Mouse (Mus musculus) ES-Bruce4 (cell line): ENCODE measurements at regions not wholly inside any gene's neighbourhood (a gene's known extent, or its start where the extent isn't known, plus 50 kb on each side); places are given as distances from the start of the nearest gene placed in this dataset.

ENCODE experiments used
- CTCF ChIP-seq: IDR thresholded peaks from one replicate; pipeline ENCODE4 v1.8.1; 2011; ENCODE audit warnings: low read depth, low read length
- POLR2A ChIP-seq: IDR thresholded peaks from one replicate; pipeline ENCODE4 v1.8.1; 2011; ENCODE audit warnings: low read length; ENCODE audit not compliant: insufficient read depth

DNA sequence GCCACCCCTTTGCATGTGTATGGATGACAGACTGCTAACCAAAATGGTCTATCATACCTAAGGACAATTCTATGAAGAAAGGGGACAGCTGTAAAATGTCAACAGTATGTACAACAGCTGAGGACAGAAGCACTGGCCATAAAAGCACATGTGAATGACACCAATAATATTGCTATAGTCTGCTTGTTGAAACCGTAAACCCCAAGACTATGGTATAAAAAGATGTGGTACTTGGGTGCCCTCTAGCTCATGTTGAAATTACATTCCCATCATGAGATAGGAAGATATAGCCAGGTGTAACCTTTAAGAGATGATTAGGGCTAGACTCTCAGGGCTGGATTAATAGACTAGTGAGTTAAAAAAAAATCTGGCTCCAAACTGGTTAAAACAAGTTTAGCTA lies 361.6 kb upstream of the Sptlc3 start:
- no peak for TF ChIP-seq CTCF
- no peak for TF ChIP-seq POLR2A
